Mouse (Mus musculus): ENCODE data around the gene Gopc. TPM values are rescaled to one million over a fixed set of nuclear protein-coding genes. Genes with fewer than 3 reads are reported as not detected.
"Not testable (repeated sequence)": the region's sequence is repeated elsewhere in the genome, so short reads cannot be mapped to it uniquely, and the experiment has no call there.

Gene Gopc
- polyA plus RNA-seq, 1 experiment from 2014 or later = 19.1 TPM

DNA sequence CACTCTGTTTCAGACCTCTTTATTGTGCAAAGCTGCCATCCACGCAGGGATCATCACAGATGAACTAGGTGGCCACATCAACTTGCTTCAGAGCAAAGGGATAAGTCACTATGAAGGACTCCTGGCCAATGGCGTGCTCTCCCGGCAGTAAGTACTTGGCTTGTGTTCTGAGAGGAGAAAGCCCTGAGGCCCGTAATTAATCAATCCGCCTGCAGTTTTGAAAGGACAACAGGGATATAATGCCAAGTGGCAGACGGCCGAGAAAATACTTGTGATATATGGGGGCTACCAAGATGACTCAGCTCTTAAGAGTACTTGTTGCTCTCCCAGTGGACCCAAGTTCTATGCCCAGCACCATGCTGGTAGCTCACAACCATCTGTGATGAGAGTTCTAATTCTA, 77.3 kb downstream of the Gopc start:
- H3K36me3 ChIP-seq (ENCODE audit: control insufficient read depth, insufficient read depth, low read length) = peaks cover 6% of the 10 kb centered on the region; the same call in 1 of the 2 replicates
- no peaks in the 10 kb centered on the region for H3K9me3 ChIP-seq (ENCODE audit: control insufficient read depth, low read depth, low read length)
- no peak overlapping the region for H3K4me3 ChIP-seq (ENCODE audit: low read depth, low read length)
- no peak overlapping the region for H3K9ac ChIP-seq (replicated peaks; ENCODE audit: low read depth, low read length)
- 79% methylated on average over 7 of the region's 7 CpGs for WGBS
- no peaks in the 10 kb centered on the region for H3K4me1 ChIP-seq (ENCODE audit: control insufficient read depth, insufficient read depth, low read length)
- no peak overlapping the region for H3K27ac ChIP-seq (ENCODE audit: low read length)
- no peak for ATAC-seq (ENCODE audit: insufficient number of reproducible peaks, insufficient read depth, low FRiP score, low read depth)
- H3K4me2 ChIP-seq (replicated peaks; ENCODE audit: low read depth, low read length) = no peak overlapping the region
- no peaks in the 10 kb centered on the region for H3K27me3 ChIP-seq (ENCODE audit: control insufficient read depth, insufficient read depth, low read length)

DNA sequence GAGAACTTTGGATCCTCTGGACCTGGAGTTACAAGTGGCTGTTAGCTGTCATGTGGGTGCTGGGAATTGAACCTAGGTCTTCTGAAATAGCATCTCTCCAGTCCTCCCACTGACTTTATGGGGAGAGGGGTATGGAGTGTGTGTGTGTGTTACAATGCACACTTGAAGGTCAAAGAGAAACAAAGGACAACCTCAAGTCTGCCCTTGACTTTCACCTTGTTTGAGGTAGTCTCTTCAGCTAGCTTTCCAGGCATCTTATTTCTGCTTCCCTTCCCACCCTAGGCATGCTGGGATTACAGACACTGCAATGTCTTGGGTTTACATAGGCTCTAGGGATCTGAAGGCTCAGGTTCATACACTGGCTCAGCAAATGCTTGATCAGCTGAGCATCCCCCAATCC, 79.7 kb downstream of the Gopc start:
- H3K4me2 ChIP-seq (replicated peaks; ENCODE audit: low read depth, low read length) = no peak overlapping the region
- no peak overlapping the region for H3K27ac ChIP-seq (ENCODE audit: low read length)
- H3K9ac ChIP-seq (replicated peaks; ENCODE audit: low read depth, low read length) = no peak overlapping the region
- H3K4me1 ChIP-seq (ENCODE audit: control insufficient read depth, insufficient read depth, low read length) = no peaks in the 10 kb centered on the region
- peaks cover 4% of the 10 kb centered on the region; the same call in 1 of the 2 replicates for H3K36me3 ChIP-seq (ENCODE audit: control insufficient read depth, insufficient read depth, low read length)
- no peaks in the 10 kb centered on the region for H3K9me3 ChIP-seq (ENCODE audit: control insufficient read depth, low read depth, low read length)
- H3K4me3 ChIP-seq (ENCODE audit: low read depth, low read length) = no peak overlapping the region
- no peak for ATAC-seq (ENCODE audit: insufficient number of reproducible peaks, insufficient read depth, low FRiP score, low read depth)
- H3K27me3 ChIP-seq (ENCODE audit: control insufficient read depth, insufficient read depth, low read length) = no peaks in the 10 kb centered on the region

GRCm38 (mm10) chr10:52301766-52302165, 80.2 kb downstream of the Gopc start:
- Histone ChIP-seq H3K9ac (replicated peaks; ENCODE audit: low read depth, low read length) (no peak overlapping the region), H3K4me1 (ENCODE audit: control insufficient read depth, insufficient read depth, low read length) (no peaks in the 10 kb centered on the region), H3K9me3 (ENCODE audit: control insufficient read depth, low read depth, low read length) (no peaks in the 10 kb centered on the region), H3K27ac (ENCODE audit: low read length) (no peak overlapping the region), H3K4me2 (replicated peaks; ENCODE audit: low read depth, low read length) (no peak overlapping the region), H3K4me3 (ENCODE audit: low read depth, low read length) (no peak overlapping the region), H3K36me3 (ENCODE audit: control insufficient read depth, insufficient read depth, low read length) (peaks cover 4% of the 10 kb centered on the region; the same call in 1 of the 2 replicates), H3K27me3 (ENCODE audit: control insufficient read depth, insufficient read depth, low read length) (no peaks in the 10 kb centered on the region)
- 92% methylated on average over 4 of the region's 4 CpGs for WGBS
- no peak for ATAC-seq (ENCODE audit: insufficient number of reproducible peaks, insufficient read depth, low FRiP score, low read depth)

DNA sequence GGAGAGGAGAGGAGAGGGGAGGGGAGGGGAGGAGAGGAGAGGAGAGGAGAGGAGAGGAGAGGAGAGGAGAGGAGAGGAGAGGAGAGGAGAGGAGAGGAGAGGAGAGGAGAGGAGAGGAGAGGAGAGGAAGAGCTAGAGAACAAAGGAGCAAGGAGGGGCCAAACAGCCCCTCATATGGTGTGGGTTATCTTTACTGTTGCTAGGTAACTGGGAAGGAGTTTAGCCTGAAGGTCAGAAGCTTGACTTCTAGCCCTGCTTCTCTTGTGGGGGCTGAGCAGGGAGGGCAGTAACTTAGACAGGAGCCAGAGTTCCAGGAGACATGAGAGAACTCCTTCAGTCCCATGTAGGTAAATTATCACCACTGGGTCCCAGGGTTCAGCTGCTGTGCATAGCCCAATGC, 83.4 kb downstream of the Gopc start:
- H3K9ac ChIP-seq (replicated peaks; ENCODE audit: low read depth, low read length); ATAC-seq (ENCODE audit: insufficient number of reproducible peaks, insufficient read depth, low FRiP score, low read depth); H3K4me2 ChIP-seq (replicated peaks; ENCODE audit: low read depth, low read length); H3K27me3 ChIP-seq (ENCODE audit: control insufficient read depth, insufficient read depth, low read length); H3K4me1 ChIP-seq (ENCODE audit: control insufficient read depth, insufficient read depth, low read length); H3K36me3 ChIP-seq (ENCODE audit: control insufficient read depth, insufficient read depth, low read length); H3K4me3 ChIP-seq (ENCODE audit: low read depth, low read length); H3K9me3 ChIP-seq (ENCODE audit: control insufficient read depth, low read depth, low read length); H3K27ac ChIP-seq (ENCODE audit: low read length): not testable (repeated sequence)

DNA sequence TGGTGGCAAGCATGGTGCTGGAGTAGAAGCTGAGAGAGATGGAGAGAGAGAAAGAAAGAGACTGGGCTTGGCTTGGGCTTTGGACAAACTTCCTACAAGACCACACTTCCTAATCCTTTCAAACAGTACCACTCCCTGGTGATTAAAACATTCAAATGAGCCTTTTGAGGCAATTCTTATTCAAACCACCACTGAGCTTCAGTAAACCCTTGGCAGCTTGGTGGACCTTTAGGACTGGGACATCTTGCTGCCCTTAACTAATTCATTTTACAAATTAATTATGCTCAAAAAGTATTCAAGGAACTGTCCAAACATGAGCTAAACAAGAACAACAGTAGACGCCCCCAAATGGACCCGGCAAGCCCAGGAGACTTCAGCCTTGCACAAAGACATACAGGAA, 86.0 kb downstream of the Gopc start:
- 80% methylated on average over 2 of the region's 2 CpGs for WGBS
- H3K27ac ChIP-seq (ENCODE audit: low read length) = no peak overlapping the region
- no peaks in the 10 kb centered on the region for H3K4me1 ChIP-seq (ENCODE audit: control insufficient read depth, insufficient read depth, low read length)
- H3K36me3 ChIP-seq (ENCODE audit: control insufficient read depth, insufficient read depth, low read length) = no peaks in the 10 kb centered on the region; the same call in 1 of the 2 replicates
- ATAC-seq (ENCODE audit: insufficient number of reproducible peaks, insufficient read depth, low FRiP score, low read depth) = no peak
- no peak overlapping the region for H3K4me3 ChIP-seq (ENCODE audit: low read depth, low read length)
- H3K9me3 ChIP-seq (ENCODE audit: control insufficient read depth, low read depth, low read length) = no peaks in the 10 kb centered on the region
- no peaks in the 10 kb centered on the region for H3K27me3 ChIP-seq (ENCODE audit: control insufficient read depth, insufficient read depth, low read length)
- no peak overlapping the region for H3K9ac ChIP-seq (replicated peaks; ENCODE audit: low read depth, low read length)
- H3K4me2 ChIP-seq (replicated peaks; ENCODE audit: low read depth, low read length) = no peak overlapping the region

- Histone ChIP-seq H3K4me2 (replicated peaks; ENCODE audit: low read depth, low read length) (no peak overlapping the region), H3K4me1 (ENCODE audit: control insufficient read depth, insufficient read depth, low read length) (no peaks in the 10 kb centered on the region), H3K27ac (ENCODE audit: low read length) (no peak overlapping the region), H3K9ac (replicated peaks; ENCODE audit: low read depth, low read length) (no peak overlapping the region), H3K9me3 (ENCODE audit: control insufficient read depth, low read depth, low read length) (no peaks in the 10 kb centered on the region), H3K27me3 (ENCODE audit: control insufficient read depth, insufficient read depth, low read length) (no peaks in the 10 kb centered on the region), H3K4me3 (ENCODE audit: low read depth, low read length) (no peak overlapping the region), H3K36me3 (ENCODE audit: control insufficient read depth, insufficient read depth, low read length) (no peaks in the 10 kb centered on the region; the same call in 1 of the 2 replicates)
- no peak for ATAC-seq (ENCODE audit: insufficient number of reproducible peaks, insufficient read depth, low FRiP score, low read depth)
- 84% methylated on average over 4 of the region's 4 CpGs for WGBS
These were observed 87.9 kb downstream of the Gopc start for GRCm38 (mm10) chr10:52293921-52294577.

DNA sequence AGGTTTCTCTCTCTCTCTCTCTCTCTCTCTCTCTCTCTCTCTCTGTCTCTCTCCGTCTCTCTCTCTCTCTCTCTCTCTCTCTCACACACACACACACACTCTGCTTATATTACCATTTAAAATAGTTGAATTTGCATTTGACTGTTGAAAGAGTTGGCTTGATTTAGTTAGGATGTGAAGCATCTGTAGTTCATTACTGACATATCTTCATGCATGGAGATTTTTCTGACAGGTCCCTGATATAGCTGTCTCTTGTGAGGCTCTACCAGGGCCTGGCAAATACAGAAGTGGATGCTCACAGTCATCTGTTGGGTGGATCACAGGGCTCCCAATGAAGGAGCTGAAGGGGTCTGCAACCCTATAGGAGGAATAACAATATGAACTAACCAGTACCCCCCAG, 89.5 kb downstream of the Gopc start:
- not testable (repeated sequence) for H3K4me3 ChIP-seq (ENCODE audit: low read depth, low read length); H3K27ac ChIP-seq (ENCODE audit: low read length); H3K9me3 ChIP-seq (ENCODE audit: control insufficient read depth, low read depth, low read length); H3K9ac ChIP-seq (replicated peaks; ENCODE audit: low read depth, low read length); H3K4me1 ChIP-seq (ENCODE audit: control insufficient read depth, insufficient read depth, low read length); H3K27me3 ChIP-seq (ENCODE audit: control insufficient read depth, insufficient read depth, low read length); ATAC-seq (ENCODE audit: insufficient number of reproducible peaks, insufficient read depth, low FRiP score, low read depth); H3K4me2 ChIP-seq (replicated peaks; ENCODE audit: low read depth, low read length); H3K36me3 ChIP-seq (ENCODE audit: control insufficient read depth, insufficient read depth, low read length)
- 79% methylated on average over 1 of the region's 1 CpGs for WGBS

GRCm38 (mm10) chr10:52289261-52289660, 92.7 kb downstream of the Gopc start:
- H3K9me3 ChIP-seq (ENCODE audit: control insufficient read depth, low read depth, low read length) = no peaks in the 10 kb centered on the region
- no peak for ATAC-seq (ENCODE audit: insufficient number of reproducible peaks, insufficient read depth, low FRiP score, low read depth)
- no peak overlapping the region for H3K27ac ChIP-seq (ENCODE audit: low read length)
- H3K27me3 ChIP-seq (ENCODE audit: control insufficient read depth, insufficient read depth, low read length) = no peaks in the 10 kb centered on the region
- H3K4me2 ChIP-seq (replicated peaks; ENCODE audit: low read depth, low read length) = no peak overlapping the region
- H3K4me3 ChIP-seq (ENCODE audit: low read depth, low read length) = no peak overlapping the region
- no peak overlapping the region for H3K9ac ChIP-seq (replicated peaks; ENCODE audit: low read depth, low read length)
- H3K4me1 ChIP-seq (ENCODE audit: control insufficient read depth, insufficient read depth, low read length) = no peaks in the 10 kb centered on the region
- peaks cover 2% of the 10 kb centered on the region; the same call in 1 of the 2 replicates for H3K36me3 ChIP-seq (ENCODE audit: control insufficient read depth, insufficient read depth, low read length)
- WGBS = 86% methylated on average over 3 of the region's 3 CpGs

Measured in stomach, embryonic 14.5 days (tissue).